Mouse (Mus musculus): ENCODE measurements at regions not wholly inside any gene's neighbourhood (a gene's known extent, or its start where the extent isn't known, plus 50 kb on each side); places are given as distances from the start of the nearest gene placed in this dataset.
A peak's percentile ranks its signal among the peaks of the same experiment; 100 is the strongest.

DNA sequence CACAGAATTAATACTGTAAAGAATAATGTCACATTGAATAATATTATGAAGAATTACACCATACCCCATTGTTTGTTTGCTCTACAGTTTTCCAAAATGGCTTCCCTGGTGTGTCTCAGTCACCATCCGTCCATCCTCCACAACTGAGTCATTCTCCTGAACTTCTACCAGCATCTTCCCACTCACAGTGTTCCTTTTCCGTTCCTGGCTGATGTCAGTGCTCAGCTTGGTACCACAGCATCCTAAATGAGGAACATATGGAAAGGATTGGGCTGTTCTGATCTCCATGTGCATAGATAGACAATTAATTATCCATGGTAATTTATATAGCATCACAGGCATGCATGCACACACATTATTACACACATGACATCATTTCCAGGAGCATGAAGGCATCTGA lies 158.9 kb upstream of the Dnajc19 start:
- Histone ChIP-seq H3K9me3 (ENCODE audit: control insufficient read depth, low read length) (no peaks in the 10 kb centered on the region), H3K4me3 (ENCODE audit: low read depth, low read length) (no peak overlapping the region), H3K4me1 (replicated peaks; ENCODE audit: control insufficient read depth, insufficient read depth) (no peaks in the 10 kb centered on the region), H3K27me3 (ENCODE audit: control insufficient read depth, insufficient read depth, low read length) (no peaks in the 10 kb centered on the region), H3K27ac (replicated peaks) (no peak overlapping the region), H3K36me3 (ENCODE audit: control insufficient read depth, insufficient read depth, low read length) (no peaks in the 10 kb centered on the region), H3K4me2 (replicated peaks; ENCODE audit: low read depth) (no peak overlapping the region), H3K9ac (ENCODE audit: low read length) (no peak overlapping the region)
- no peak for DNase-seq (ENCODE audit: low spot score)
- no peak for ATAC-seq (ENCODE audit: low FRiP score, low TSS enrichment)
- WGBS = 68% methylated on average over 2 of the region's 2 CpGs
- TF ChIP-seq EP300 (optimal IDR thresholded peaks at IDR 0.05) (no peak), CTCF (IDR thresholded peaks at IDR 0.05; ENCODE audit: low read depth) (no peak)

- Histone ChIP-seq H3K27ac (replicated peaks) (no peak overlapping the region), H3K9me3 (ENCODE audit: control insufficient read depth, low read length) (no peaks in the 10 kb centered on the region), H3K27me3 (ENCODE audit: control insufficient read depth, insufficient read depth, low read length) (no peaks in the 10 kb centered on the region), H3K4me2 (replicated peaks; ENCODE audit: low read depth) (no peak overlapping the region), H3K9ac (ENCODE audit: low read length) (no peak overlapping the region), H3K36me3 (ENCODE audit: control insufficient read depth, insufficient read depth, low read length) (no peaks in the 10 kb centered on the region), H3K4me1 (replicated peaks; ENCODE audit: control insufficient read depth, insufficient read depth) (no peaks in the 10 kb centered on the region), H3K4me3 (ENCODE audit: low read depth, low read length) (no peak overlapping the region)
- DNase-seq (ENCODE audit: low spot score) (no peak), ATAC-seq (ENCODE audit: low FRiP score, low TSS enrichment) (no peak)
- 51% methylated on average over 8 of the region's 8 CpGs for WGBS
- TF ChIP-seq CTCF (IDR thresholded peaks at IDR 0.05; ENCODE audit: low read depth) (no peak), EP300 (optimal IDR thresholded peaks at IDR 0.05) (no peak)
Measured at GRCm38 (mm10) chr3:34234391-34234790, 153.3 kb upstream of the Dnajc19 start.

DNA sequence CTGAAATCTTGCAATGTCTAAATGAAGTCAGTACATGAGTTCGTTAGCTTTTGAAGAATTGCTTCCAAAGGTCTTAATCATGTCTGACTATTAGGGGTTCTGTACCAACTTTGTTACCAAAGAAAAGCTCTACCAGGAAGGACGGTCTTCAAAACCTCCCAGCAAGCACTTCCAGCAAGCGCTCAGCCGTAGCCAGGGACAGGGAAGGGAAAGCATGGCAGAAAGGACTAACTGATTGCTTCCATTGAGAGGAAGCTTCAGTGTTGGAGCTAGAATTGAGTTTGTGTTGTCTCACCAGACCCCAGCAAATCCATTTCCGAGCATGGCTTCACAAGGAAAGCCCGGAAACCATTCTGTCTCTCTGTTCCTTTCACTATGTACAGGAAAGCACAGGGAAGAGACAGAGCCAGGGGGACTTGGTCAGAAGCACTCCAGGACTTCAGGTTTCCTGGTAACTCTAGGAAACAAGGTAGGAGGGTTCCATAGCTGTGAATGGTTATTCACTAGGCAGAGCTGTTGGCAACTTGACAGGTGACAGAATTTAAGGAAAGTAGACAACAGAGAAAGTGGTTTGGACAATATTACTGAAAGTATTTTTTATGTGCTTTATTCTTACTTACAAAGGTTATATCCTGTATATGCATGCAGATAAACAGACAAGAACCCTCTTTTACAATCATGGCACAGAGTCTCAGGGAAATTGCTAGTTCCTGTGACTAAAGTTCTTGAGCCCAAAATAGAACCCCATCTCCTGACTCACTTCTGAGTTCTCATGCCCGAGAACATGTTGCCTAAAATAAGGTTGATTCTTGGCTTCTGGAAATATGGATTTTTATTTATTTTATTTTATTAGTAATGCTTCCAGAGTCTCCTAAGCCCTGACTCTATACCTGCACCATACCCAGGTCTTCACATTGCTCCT lies 151.5 kb upstream of the Dnajc19 start:
- WGBS = 79% methylated on average over 7 of the region's 7 CpGs
- H3K9ac ChIP-seq (ENCODE audit: low read length) = no peak overlapping the region

DNA sequence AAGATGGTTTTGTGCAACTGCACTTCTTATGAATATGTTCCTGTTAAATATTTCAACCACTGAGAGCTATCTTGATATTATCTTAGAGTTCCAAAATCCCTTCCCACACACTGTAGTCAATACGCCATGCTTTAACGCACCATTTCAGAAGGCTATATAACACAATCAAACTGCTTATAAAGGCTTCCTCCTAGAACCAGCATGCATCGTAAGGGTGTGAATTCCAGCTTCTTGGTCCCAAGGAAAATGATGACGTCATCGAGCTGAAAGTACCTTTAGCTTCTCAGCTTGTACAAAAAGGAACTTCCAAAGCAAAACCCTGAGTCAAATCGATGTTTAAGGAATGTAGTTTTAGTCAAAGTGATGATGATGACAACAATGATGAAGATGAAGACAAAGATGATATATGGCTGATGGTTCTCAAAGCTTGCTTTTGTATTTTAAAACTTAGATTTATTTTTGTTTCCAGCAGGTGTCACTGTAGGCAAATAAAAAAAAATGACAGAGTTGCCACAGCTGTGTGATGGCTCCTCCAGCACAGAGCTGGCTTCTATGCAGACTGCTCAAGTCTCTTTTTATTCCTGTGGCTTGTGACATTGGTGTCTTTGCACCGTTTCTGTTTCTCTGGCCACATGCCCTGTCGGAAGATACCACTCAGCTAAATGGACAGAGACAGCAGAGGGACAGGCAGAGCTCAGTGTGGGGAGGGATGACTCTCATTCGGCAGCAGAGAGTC lies 150.6 kb upstream of the Dnajc19 start:
- no peak overlapping the region for H3K27ac ChIP-seq (replicated peaks)
- no peaks in the 10 kb centered on the region for H3K4me1 ChIP-seq (replicated peaks; ENCODE audit: control insufficient read depth, insufficient read depth)
- H3K4me2 ChIP-seq (replicated peaks; ENCODE audit: low read depth) = no peak overlapping the region
- H3K9me3 ChIP-seq (ENCODE audit: control insufficient read depth, low read length) = no peaks in the 10 kb centered on the region
- no peak overlapping the region for H3K4me3 ChIP-seq (ENCODE audit: low read depth, low read length)
- DNase-seq (ENCODE audit: low spot score) = no peak
- ATAC-seq (ENCODE audit: low FRiP score, low TSS enrichment) = no peak
- TF ChIP-seq EP300 (optimal IDR thresholded peaks at IDR 0.05) = no peak
- peak; percentile 57 for TF ChIP-seq CTCF (IDR thresholded peaks at IDR 0.05; ENCODE audit: low read depth)
- 65% methylated on average over 9 of the region's 9 CpGs for WGBS
- no peaks in the 10 kb centered on the region for H3K36me3 ChIP-seq (ENCODE audit: control insufficient read depth, insufficient read depth, low read length)
- no peak overlapping the region for H3K9ac ChIP-seq (ENCODE audit: low read length)
- no peaks in the 10 kb centered on the region for H3K27me3 ChIP-seq (ENCODE audit: control insufficient read depth, insufficient read depth, low read length)

More for the DNA sequence above, 151.5 kb upstream of the Dnajc19 start:
- Histone ChIP-seq H3K4me3 (ENCODE audit: low read depth, low read length) (no peak overlapping the region), H3K27me3 (ENCODE audit: control insufficient read depth, insufficient read depth, low read length) (no peaks in the 10 kb centered on the region), H3K4me2 (replicated peaks; ENCODE audit: low read depth) (no peak overlapping the region), H3K27ac (replicated peaks) (no peak overlapping the region), H3K36me3 (ENCODE audit: control insufficient read depth, insufficient read depth, low read length) (no peaks in the 10 kb centered on the region), H3K9me3 (ENCODE audit: control insufficient read depth, low read length) (no peaks in the 10 kb centered on the region), H3K4me1 (replicated peaks; ENCODE audit: control insufficient read depth, insufficient read depth) (no peaks in the 10 kb centered on the region)
- ATAC-seq (ENCODE audit: low FRiP score, low TSS enrichment) = no peak
- TF ChIP-seq EP300 (optimal IDR thresholded peaks at IDR 0.05) = no peak
- TF ChIP-seq CTCF (IDR thresholded peaks at IDR 0.05; ENCODE audit: low read depth) = no peak
- DNase-seq (ENCODE audit: low spot score) = no peak

- no peak overlapping the region for H3K9ac ChIP-seq (ENCODE audit: low read length)
- no peaks in the 10 kb centered on the region for H3K9me3 ChIP-seq (ENCODE audit: control insufficient read depth, low read length)
- H3K4me2 ChIP-seq (replicated peaks; ENCODE audit: low read depth) = no peak overlapping the region
- DNase-seq (ENCODE audit: low spot score) (no peak), ATAC-seq (ENCODE audit: low FRiP score, low TSS enrichment) (no peak)
- H3K4me1 ChIP-seq (replicated peaks; ENCODE audit: control insufficient read depth, insufficient read depth) = no peaks in the 10 kb centered on the region
- H3K27me3 ChIP-seq (ENCODE audit: control insufficient read depth, insufficient read depth, low read length) = no peaks in the 10 kb centered on the region
- H3K27ac ChIP-seq (replicated peaks) = no peak overlapping the region
- H3K36me3 ChIP-seq (ENCODE audit: control insufficient read depth, insufficient read depth, low read length) = no peaks in the 10 kb centered on the region
- H3K4me3 ChIP-seq (ENCODE audit: low read depth, low read length) = no peak overlapping the region
- TF ChIP-seq EP300 (optimal IDR thresholded peaks at IDR 0.05) (no peak), CTCF (IDR thresholded peaks at IDR 0.05; ENCODE audit: low read depth) (no peak)
- 81% methylated on average over 10 of the region's 10 CpGs for WGBS
Measured at GRCm38 (mm10) chr3:34222291-34222690, 141.2 kb upstream of the Dnajc19 start.

Data from stomach, postnatal 0 days (tissue).